Mouse (Mus musculus) heart, postnatal 0 days (tissue): Measurements from ENCODE around the gene Tnk2.

Source experiments
- CTCF ChIP-seq: IDR thresholded peaks from 2 replicates; pipeline ENCODE4 v1.5.1; 2016; ENCODE audit warnings: antibody characterized with exemption, control low read depth, low read depth
- EP300 ChIP-seq: IDR thresholded peaks from 2 replicates; pipeline ENCODE4 v1.6.1; 2016; ENCODE audit warnings: antibody characterized with exemption, low read depth

DNA sequence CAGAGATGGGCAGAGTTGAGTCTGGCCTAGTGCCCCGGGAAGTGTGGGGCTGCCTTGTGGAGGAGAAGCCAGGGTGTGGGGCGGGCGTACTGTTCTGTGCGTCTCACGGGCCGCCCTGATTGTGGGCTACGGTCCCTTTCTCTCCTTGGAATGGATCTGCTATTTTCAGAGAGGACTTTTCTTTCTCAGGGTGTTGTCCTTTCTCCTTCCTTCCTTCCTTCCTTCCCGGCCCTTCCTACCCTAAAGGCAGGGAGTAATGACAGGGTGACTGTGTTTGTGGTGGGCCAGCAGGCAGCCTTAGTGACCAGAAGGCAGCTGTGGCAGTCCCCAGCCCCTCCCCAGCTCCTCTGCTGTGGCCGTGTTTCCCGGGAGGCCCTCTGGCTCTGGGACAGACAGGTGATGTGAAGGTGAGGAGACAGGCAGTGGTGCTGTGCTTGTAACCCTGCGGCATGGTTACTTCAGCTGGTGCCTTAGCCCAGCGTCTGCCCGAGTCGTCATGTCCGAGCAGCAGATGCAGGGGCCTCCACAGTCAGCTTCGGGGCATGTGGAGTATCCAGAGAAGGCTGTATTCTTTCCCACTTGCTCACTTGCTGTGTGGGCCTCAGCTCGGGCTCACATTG is 30.6 kb downstream of the Tnk2 start:
- TF ChIP-seq CTCF (no peak), EP300 (no peak)
